17 mouse cellular contexts compared by ENCODE assay signal in the genomic region with DNA sequence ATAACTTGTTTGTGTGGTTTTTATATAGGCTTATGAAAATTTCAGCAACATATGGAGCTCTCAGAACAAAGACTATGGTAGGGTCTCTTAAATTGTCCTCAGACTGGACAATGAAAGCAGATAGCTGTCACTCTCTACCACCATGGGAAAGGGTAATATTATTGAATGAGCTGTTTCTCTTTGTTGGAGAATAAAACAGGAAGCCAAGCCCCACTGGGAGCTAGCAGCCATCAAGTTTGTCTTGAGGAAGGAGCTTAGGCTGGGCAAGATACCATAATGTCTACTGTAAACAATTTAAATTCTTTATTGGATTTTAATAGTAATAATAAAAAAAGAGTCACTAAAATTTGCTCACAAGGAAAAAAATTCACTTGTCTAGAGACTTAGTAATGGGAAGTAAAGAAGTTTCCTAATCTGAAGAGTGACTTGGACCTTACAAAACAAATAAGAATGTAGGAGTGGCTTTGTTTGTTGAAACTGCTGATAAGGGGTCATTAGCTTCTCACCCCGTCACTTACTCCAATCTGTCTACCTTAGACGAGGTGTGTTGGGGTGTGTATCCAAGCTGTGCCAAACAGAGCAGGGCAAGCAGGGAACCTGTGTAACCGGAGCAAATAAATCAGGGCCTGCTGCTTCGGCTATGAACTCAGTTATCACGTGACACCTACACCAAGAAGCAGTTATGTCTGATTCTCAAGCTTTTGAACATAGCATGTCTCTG. TPM values are rescaled to one million over a fixed set of nuclear protein-coding genes. Genes with fewer than 3 reads are reported as not detected.
DNase-seq lines count a peak whose midpoint lies in the region; ATAC-seq and TF ChIP-seq lines count a peak whose summit lies in the region.
"Had no signal": no experiment of that assay in that cellular context is flagged by ENCODE, and none has a peak within 500 bp of the region (broad histone marks: within the 10 kb centered on the region; RNA-seq: fewer than 3 reads in every experiment).

No protein-coding gene starts in this region.

- no peaks in the 10 kb centered on the region for H3K4me1 ChIP-seq in liver, postnatal 0 days (ENCODE audit: insufficient read depth)
- H3K4me1 ChIP-seq in intestine, embryonic 16.5 days (ENCODE audit: control insufficient read depth, insufficient read depth, low read length), result no peaks in the 10 kb centered on the region
- H3K4me1 ChIP-seq in stomach, embryonic 16.5 days (ENCODE audit: control insufficient read depth, insufficient read depth, low read length), result 0 out of 2 replicates have a peak, but pooled peaks cover 12% of the 10 kb centered on the region
- H3K4me1 ChIP-seq in hindbrain, postnatal 0 days (ENCODE audit: insufficient read depth, low read length), result no peaks in the 10 kb centered on the region; the same call in 1 of the 2 replicates
- H3K4me1 ChIP-seq: limb, embryonic 10.5 days had no signal

- no peak overlapping the region for H3K4me2 ChIP-seq in liver, postnatal 0 days (ENCODE audit: low read depth, low read length)
- no peak overlapping the region for H3K4me2 ChIP-seq in intestine, embryonic 16.5 days (ENCODE audit: low read depth, low read length)
- H3K4me2 ChIP-seq in stomach, embryonic 16.5 days (ENCODE audit: low read depth, low read length), result no peak overlapping the region
- H3K4me2 ChIP-seq in hindbrain, postnatal 0 days (ENCODE audit: low read depth, low read length), result no peak overlapping the region
- H3K4me2 ChIP-seq: forebrain, embryonic 13.5 days had no signal

- no peak overlapping the region for H3K27ac ChIP-seq in liver, postnatal 0 days (ENCODE audit: low read depth)
- peak overlapping the region; percentile 69 for H3K27ac ChIP-seq in intestine, embryonic 16.5 days (ENCODE audit: low read length)
- peak overlapping the region; percentile 76 for H3K27ac ChIP-seq in stomach, embryonic 16.5 days (ENCODE audit: low read length)
- no peak overlapping the region for H3K27ac ChIP-seq in hindbrain, postnatal 0 days
- H3K27ac ChIP-seq: embryonic facial prominence, embryonic 10.5 days; forebrain, embryonic 13.5 days; left cerebral cortex, adult 2 months; limb, embryonic 10.5 days; liver, embryonic 14.5 days had no signal

- no peaks in the 10 kb centered on the region for H3K27me3 ChIP-seq in liver, postnatal 0 days (ENCODE audit: insufficient read depth, low read length)
- H3K27me3 ChIP-seq in intestine, embryonic 16.5 days (replicated peaks; ENCODE audit: control insufficient read depth, insufficient read depth, low read length), result no peaks in the 10 kb centered on the region
- no peaks in the 10 kb centered on the region for H3K27me3 ChIP-seq in stomach, embryonic 16.5 days (ENCODE audit: control insufficient read depth, insufficient read depth, low read length)
- no peaks in the 10 kb centered on the region for H3K27me3 ChIP-seq in hindbrain, postnatal 0 days (ENCODE audit: insufficient read depth, low read length)
- H3K27me3 ChIP-seq: forebrain, embryonic 13.5 days had no signal

- no peak overlapping the region for H3K9ac ChIP-seq in liver, postnatal 0 days (replicated peaks)
- no peak overlapping the region for H3K9ac ChIP-seq in intestine, embryonic 16.5 days (ENCODE audit: low read depth, low read length)
- no peak overlapping the region for H3K9ac ChIP-seq in stomach, embryonic 16.5 days (ENCODE audit: low read length)
- no peak overlapping the region for H3K9ac ChIP-seq in hindbrain, postnatal 0 days (replicated peaks; ENCODE audit: low read length)
- H3K9ac ChIP-seq: forebrain, embryonic 13.5 days; liver, embryonic 14.5 days had no signal

- no peak for TF ChIP-seq CTCF in liver, postnatal 0 days (IDR thresholded peaks at IDR 0.05; ENCODE audit: low read depth)
- no peak for TF ChIP-seq CTCF in hindbrain, postnatal 0 days (IDR thresholded peaks at IDR 0.05; ENCODE audit: low read depth)

- no peaks in the 10 kb centered on the region for H3K9me3 ChIP-seq in liver, postnatal 0 days (ENCODE audit: low read length)
- no peaks in the 10 kb centered on the region for H3K9me3 ChIP-seq in intestine, embryonic 16.5 days (ENCODE audit: control insufficient read depth, low read length)
- H3K9me3 ChIP-seq in stomach, embryonic 16.5 days (replicated peaks; ENCODE audit: control insufficient read depth, low read length), result no peaks in the 10 kb centered on the region
- no peaks in the 10 kb centered on the region for H3K9me3 ChIP-seq in hindbrain, postnatal 0 days (ENCODE audit: low read length)
- H3K9me3 ChIP-seq: embryonic facial prominence, embryonic 10.5 days; forebrain, embryonic 13.5 days; limb, embryonic 10.5 days had no signal

- TF ChIP-seq EP300 in liver, postnatal 0 days (IDR thresholded peaks at IDR 0.05; ENCODE audit: low read depth), result no peak

- 39% methylated on average over 5 of the region's 5 CpGs for WGBS in liver, postnatal 0 days (ENCODE audit: insufficient replicate concordance)
- 30% methylated on average over 5 of the region's 5 CpGs for WGBS in intestine, embryonic 16.5 days
- 22% methylated on average over 5 of the region's 5 CpGs for WGBS in stomach, embryonic 16.5 days
- WGBS in hindbrain, postnatal 0 days, result 92% methylated on average over 5 of the region's 5 CpGs

- no peak for DNase-seq in liver, postnatal 0 days
- DNase-seq in liver, result no peak
- peak; percentile 27 for DNase-seq in lung, postnatal 10 days
- no peak for DNase-seq in hindbrain, postnatal 0 days (ENCODE audit: low spot score)
- no peak for DNase-seq in thymus, postnatal 0 days (ENCODE audit: low spot score)
- DNase-seq: adrenal gland, postnatal 10 days; cerebellum, adult 11-12 months; cerebellum, postnatal 36 days; gastrocnemius, postnatal 14 days; heart, postnatal 4 days had no signal

- H3K4me3 ChIP-seq in liver, postnatal 0 days (ENCODE audit: low read depth, low read length), result no peak overlapping the region
- H3K4me3 ChIP-seq in intestine, embryonic 16.5 days (ENCODE audit: low read length), result no peak overlapping the region
- no peak overlapping the region for H3K4me3 ChIP-seq in stomach, embryonic 16.5 days (replicated peaks; ENCODE audit: low read length)
- no peak overlapping the region for H3K4me3 ChIP-seq in hindbrain, postnatal 0 days (ENCODE audit: low read length)
- H3K4me3 ChIP-seq: embryonic facial prominence, embryonic 10.5 days; forebrain, embryonic 13.5 days; left cerebral cortex, adult 2 months; limb, embryonic 10.5 days had no signal

- no peaks in the 10 kb centered on the region for H3K36me3 ChIP-seq in liver, postnatal 0 days (replicated peaks; ENCODE audit: insufficient read depth, low read length)
- H3K36me3 ChIP-seq in intestine, embryonic 16.5 days (ENCODE audit: control insufficient read depth, insufficient read depth, low read length), result no peaks in the 10 kb centered on the region
- no peaks in the 10 kb centered on the region for H3K36me3 ChIP-seq in stomach, embryonic 16.5 days (ENCODE audit: control insufficient read depth, insufficient read depth, low read length)
- H3K36me3 ChIP-seq in hindbrain, postnatal 0 days (ENCODE audit: insufficient read depth, low read length), result no peaks in the 10 kb centered on the region
- H3K36me3 ChIP-seq: embryonic facial prominence, embryonic 10.5 days; limb, embryonic 10.5 days had no signal

- peak; percentile 61; the same call in 1 of the 2 replicates for ATAC-seq in liver, postnatal 0 days
- ATAC-seq in intestine, embryonic 16.5 days, result peak; percentile 96
- ATAC-seq in stomach, embryonic 16.5 days (ENCODE audit: insufficient read depth, low FRiP score), result peak; percentile 94
- no peak for ATAC-seq in hindbrain, postnatal 0 days
- ATAC-seq: forebrain, embryonic 13.5 days had no signal

RNA-seq across cellular contexts. Expression of gene Paqr8, which starts 26.8 kb away (rescaled TPM):
- polyA plus RNA-seq in liver, postnatal 0 days (2015; fragmentation: Nextera tagmentation; extraction: Ambion mirVana), result 0.18 and 0.21 TPM in 2 replicates
- polyA plus RNA-seq in intestine, embryonic 16.5 days (2015; fragmentation: Nextera tagmentation; extraction: Ambion mirVana), result 6.1 and 6.2 TPM in 2 replicates
- 14.6 and 19.8 TPM in 2 replicates for polyA plus RNA-seq in stomach, embryonic 16.5 days (2015; fragmentation: Nextera tagmentation; extraction: Ambion mirVana)
- total RNA-seq in hindbrain, postnatal 0 days (2014; rRNA removed), result 187 and 212 TPM in 2 replicates
- 47.8 and 51.6 TPM in 2 replicates for polyA plus RNA-seq in hindbrain, postnatal 0 days (2015; fragmentation: Nextera tagmentation; extraction: Ambion mirVana)
- 0.73 and 0.94 TPM in 2 replicates for polyA plus RNA-seq in thymus, postnatal 0 days (2015; fragmentation: Nextera tagmentation; extraction: Ambion mirVana)

RNA-seq across cellular contexts. Expression of gene Mcm3, which starts 43.5 kb away (rescaled TPM):
- polyA plus RNA-seq in liver, postnatal 0 days (2015; fragmentation: Nextera tagmentation; extraction: Ambion mirVana), result 46.9 and 55.3 TPM in 2 replicates
- 103 and 121 TPM in 2 replicates for polyA plus RNA-seq in intestine, embryonic 16.5 days (2015; fragmentation: Nextera tagmentation; extraction: Ambion mirVana)
- polyA plus RNA-seq in stomach, embryonic 16.5 days (2015; fragmentation: Nextera tagmentation; extraction: Ambion mirVana), result 99.9 and 121 TPM in 2 replicates
- total RNA-seq in hindbrain, postnatal 0 days (2014; rRNA removed), result 23.1 and 39.9 TPM in 2 replicates
- 17.4 and 18.1 TPM in 2 replicates for polyA plus RNA-seq in hindbrain, postnatal 0 days (2015; fragmentation: Nextera tagmentation; extraction: Ambion mirVana)
- polyA plus RNA-seq in thymus, postnatal 0 days (2015; fragmentation: Nextera tagmentation; extraction: Ambion mirVana), result 148 and 174 TPM in 2 replicates

Comparison
In these comparisons a context has a peak if more than half of its experiments do, and no peak if none do; other contexts are left out.
1. H3K27ac ChIP-seq: peak in intestine, embryonic 16.5 days (single experiment) and stomach, embryonic 16.5 days (single experiment); none in liver, postnatal 0 days (single experiment) and hindbrain, postnatal 0 days (single experiment).